Mouse (Mus musculus) lung, adult 2 months (tissue): ENCODE data around the gene Uso1.

Source experiments
- CTCF ChIP-seq: fragments of 200-500 bp; IDR thresholded peaks from 2 replicates; pipeline ENCODE4 v1.5.1; 2011; ENCODE audit warnings: mild to moderate bottlenecking, low read length, control low read depth; ENCODE audit not compliant: insufficient read depth
- POLR2A ChIP-seq: fragments of 200-500 bp; IDR thresholded peaks from 2 replicates; pipeline ENCODE4 v1.6.1; 2011; ENCODE audit warnings: low read depth, mild to moderate bottlenecking, control low read depth, low read length, borderline replicate concordance; ENCODE audit errors: extremely low read depth

GRCm38 (mm10) chr5:92234939-92235557 lies 97.3 kb downstream of the Uso1 start:
- no peak for TF ChIP-seq CTCF
- TF ChIP-seq POLR2A, result no peak
